Mouse (Mus musculus) ES-Bruce4 (cell line): ENCODE results near the gene Sh3gl3.

Source experiments
- CTCF ChIP-seq: IDR thresholded peaks from one replicate; pipeline ENCODE4 v1.8.1; 2011; ENCODE audit warnings: low read depth, low read length
- EP300 ChIP-seq: IDR thresholded peaks from 2 replicates; pipeline ENCODE4 v1.6.1; 2011; ENCODE audit warnings: low read depth, low read length; ENCODE audit not compliant: insufficient read depth
- POLR2A ChIP-seq: IDR thresholded peaks from one replicate; pipeline ENCODE4 v1.8.1; 2011; ENCODE audit warnings: low read length; ENCODE audit not compliant: insufficient read depth

DNA sequence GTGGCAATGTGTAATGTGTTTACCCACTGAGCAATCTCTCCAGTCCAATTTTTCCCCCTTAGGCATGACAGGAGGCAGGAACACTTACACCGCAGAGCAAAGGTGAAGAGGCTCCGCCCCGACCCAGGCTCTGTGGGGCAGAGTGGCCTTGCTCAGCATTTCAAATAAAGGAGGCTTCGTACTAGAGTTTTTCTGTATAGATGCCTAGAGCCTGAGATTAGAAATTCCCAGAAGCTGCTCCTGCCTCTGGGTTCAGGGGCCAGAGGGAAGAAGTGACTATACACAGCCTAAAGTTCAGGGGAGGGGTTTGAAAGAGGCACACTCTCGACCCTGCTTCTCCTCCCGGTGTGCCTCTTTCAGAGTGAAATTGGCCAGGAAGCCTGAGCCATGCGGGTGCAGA, 59.6 kb downstream of the Sh3gl3 start:
- TF ChIP-seq CTCF (no peak), POLR2A (no peak), EP300 (no peak; the same call in 1 of the 2 replicates)
